Comparison of ENCODE assay signal across 11 mouse cellular contexts in genomic region chr14:59643582-59643981, GRCm38 (mm10). TPM values are rescaled to one million over a fixed set of nuclear protein-coding genes. Genes with fewer than 3 reads are reported as not detected.
DNase-seq lines count a peak whose midpoint lies in the region; ATAC-seq lines count a peak whose summit lies in the region.
"Had no signal": no experiment of that assay in that cellular context is flagged by ENCODE, and none has a peak within 500 bp of the region (broad histone marks: within the 10 kb centered on the region; RNA-seq: fewer than 3 reads in every experiment).

No protein-coding gene starts in this region.

- ATAC-seq in megakaryocyte progenitor cell, adult 5-6 weeks (replicated peaks; ENCODE audit: poor library complexity) = peak; percentile 77
- ATAC-seq: forebrain, embryonic 16.5 days had no signal

- peak; percentile 20 for DNase-seq in gastrocnemius, postnatal 10 days
- DNase-seq in gastrocnemius, postnatal 4 days (ENCODE audit: low spot score in 2 of 2) = no peak
- DNase-seq in 3T3-L1 (ENCODE audit: low read depth, low spot score) = peak; percentile 2
- peak; percentile 23 for DNase-seq in c-Kit-positive CD71-negative TER-119-negative erythroid progenitor cells, embryonic 14.5 days (ENCODE audit: low read depth)
- no peak for DNase-seq in embryo, embryonic 11 days
- no peak for DNase-seq in spleen, postnatal 14 days (ENCODE audit: low spot score in 2 of 2)
- DNase-seq in testis, postnatal 10 days (ENCODE audit: low spot score) = no peak
- DNase-seq: adrenal gland, adult 8-10 months; cerebellum, postnatal 36 days had no signal

RNA-seq across cellular contexts. Expression of gene Shisa2, which starts 18.5 kb away (rescaled TPM):
- total RNA-seq in gastrocnemius, postnatal 10 days (2021) = 10 to 100 TPM; 69.9 to 72.4 TPM
- total RNA-seq in gastrocnemius, postnatal 4 days (2021) = 10 to 100 TPM; 72.4 to 88.9 TPM
- 1.7 and 1.8 TPM in 2 replicates for total RNA-seq in megakaryocyte progenitor cell, adult 5-6 weeks (2015)
- total RNA-seq in megakaryocyte progenitor cell, adult 5-6 weeks (2017) = 0.33 and 1.8 TPM in 2 replicates

RNA-seq across cellular contexts. Expression of gene Cdadc1, which starts 45.8 kb away (rescaled TPM):
- 10 to 100 TPM; 19.4 to 25.5 TPM for total RNA-seq in gastrocnemius, postnatal 10 days (2021)
- 10 to 100 TPM; 27.3 to 29.5 TPM for total RNA-seq in gastrocnemius, postnatal 4 days (2021)
- total RNA-seq in megakaryocyte progenitor cell, adult 5-6 weeks (2015) = 44.9 and 48.9 TPM in 2 replicates
- 23.2 and 25.4 TPM in 2 replicates for total RNA-seq in megakaryocyte progenitor cell, adult 5-6 weeks (2017)

Comparison
In these comparisons a context has a peak if more than half of its experiments do, and no peak if none do; other contexts are left out.
1. DNase-seq: peak in gastrocnemius, postnatal 10 days (single experiment), 3T3-L1 (single experiment) and c-Kit-positive CD71-negative TER-119-negative erythroid progenitor cells, embryonic 14.5 days (single experiment); none in gastrocnemius, postnatal 4 days (0 of 2), embryo, embryonic 11 days (single experiment), spleen, postnatal 14 days (0 of 2) and testis, postnatal 10 days (single experiment).
2. RNA of gene Shisa2, which starts 18.5 kb away (total RNA-seq): 72.4 to 88.9 TPM in gastrocnemius, postnatal 4 days and 69.9 to 72.4 TPM in gastrocnemius, postnatal 10 days; 0.33 to 1.8 TPM in megakaryocyte progenitor cell, adult 5-6 weeks; every median in the first group is over 10 times any median in the second.